Mouse (Mus musculus) embryonic fibroblast, embryonic 13.5 days (primary cell): ENCODE measurements around the gene Insig1.

ENCODE experiments used
- CTCF ChIP-seq: IDR thresholded peaks from 2 replicates; pipeline ENCODE4 v1.5.1; 2011; ENCODE audit warnings: mild to moderate bottlenecking, control low read depth, low read length, moderate library complexity, borderline replicate concordance; ENCODE audit not compliant: insufficient read depth
- POLR2A ChIP-seq: IDR thresholded peaks from 2 replicates; pipeline ENCODE4 v1.6.1; 2011; ENCODE audit warnings: low read depth, mild to moderate bottlenecking, control low read depth, low read length, moderate library complexity

- TF ChIP-seq POLR2A (no peak), CTCF (no peak)
Observed at GRCm38 (mm10) chr5:28118531-28118925, 47.4 kb downstream of the Insig1 start.
